Mouse (Mus musculus) adrenal gland, postnatal 4 days (tissue): ENCODE measurements at regions not wholly inside any gene's neighbourhood (a gene's known extent, or its start where the extent isn't known, plus 50 kb on each side); places are given as distances from the start of the nearest gene placed in this dataset.
"Not testable (repeated sequence)": the region's sequence is repeated elsewhere in the genome, so short reads cannot be mapped to it uniquely, and the experiment has no call there.

Experiments
- DNase-seq, 2 experiments: peaks; one replicate each; pipeline ENCODE4 v3.0.0; 2021 to 2022; ENCODE audit warnings: low spot score in 2 of 2, mixed read lengths in 2 of 2

DNA sequence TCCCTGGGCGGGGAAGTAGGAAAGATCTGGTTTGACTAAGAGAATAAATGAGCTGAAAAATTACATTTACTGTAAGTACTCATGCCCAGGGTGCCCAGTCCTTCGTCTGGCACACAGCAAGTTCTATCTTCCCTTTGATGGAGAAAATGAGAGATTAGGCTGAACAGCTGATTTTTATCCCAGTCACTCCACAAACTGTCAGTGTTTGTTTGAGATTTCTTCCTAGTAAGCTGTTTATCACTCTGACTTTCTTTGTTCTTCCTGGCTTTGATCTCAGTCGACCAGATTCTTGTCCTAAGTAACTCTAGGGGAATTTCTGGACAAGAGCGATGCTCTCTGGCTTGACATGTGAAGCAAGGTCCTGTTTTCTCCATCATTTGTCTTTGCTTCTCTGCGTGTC lies 710.3 kb upstream of the Nr2f1 start:
- no peak for DNase-seq

DNA sequence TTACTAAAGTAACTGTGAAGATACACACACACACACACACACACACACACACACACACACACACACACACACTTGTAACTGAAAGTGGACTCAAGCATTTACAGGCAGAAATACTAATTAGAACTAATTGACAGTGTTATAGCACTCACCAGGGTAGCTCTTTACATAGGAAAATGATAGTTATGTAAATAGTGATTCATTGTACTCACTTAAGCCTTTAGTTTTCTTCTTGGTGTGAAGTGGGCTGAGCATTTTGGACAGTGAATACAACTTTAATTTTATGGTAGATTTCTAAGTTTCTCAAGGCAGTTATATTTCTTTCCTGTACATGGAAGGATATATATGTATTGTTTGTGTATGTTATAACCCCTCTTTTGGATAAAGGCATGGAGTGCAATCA lies 704.5 kb upstream of the Nr2f1 start:
- DNase-seq = no peak

DNA sequence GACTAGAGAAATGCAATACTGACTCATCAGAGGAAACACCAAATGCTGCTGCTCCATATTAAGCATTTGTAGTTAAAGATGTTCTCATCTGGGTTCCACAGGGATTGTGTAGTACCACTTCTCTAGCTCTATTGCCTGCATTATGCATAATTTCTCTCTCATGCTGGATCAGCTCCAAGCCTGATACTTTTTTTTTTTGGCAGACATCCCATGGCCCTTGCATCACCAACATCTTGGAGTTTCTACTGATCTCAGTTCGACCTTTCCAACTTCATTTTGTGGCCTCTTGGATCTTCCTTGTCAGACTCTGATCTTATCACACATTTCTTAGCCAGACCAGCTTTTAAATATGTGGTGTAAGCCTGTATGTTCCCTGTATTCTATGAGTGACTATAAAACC lies 701.1 kb upstream of the Nr2f1 start:
- DNase-seq = no peak

DNA sequence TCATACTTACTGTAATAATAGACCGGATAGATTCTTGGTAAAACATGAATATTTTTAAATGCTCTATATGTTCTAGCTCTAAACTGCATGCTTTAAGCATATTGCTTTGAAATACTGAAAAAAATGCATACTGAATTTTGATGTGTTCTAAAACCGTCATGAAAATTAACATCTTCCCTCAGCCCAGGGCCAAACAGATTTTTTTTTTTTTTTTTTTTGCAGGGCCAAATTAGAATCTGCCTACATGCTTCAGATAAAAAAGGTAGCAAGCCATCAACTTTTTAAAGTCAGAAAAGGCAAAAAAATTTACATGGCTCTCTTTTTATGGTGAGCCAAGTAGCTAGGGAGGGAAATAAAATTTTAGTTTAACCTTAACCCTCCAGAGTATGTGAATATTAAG lies 692.7 kb upstream of the Nr2f1 start:
- no peak for DNase-seq

DNA sequence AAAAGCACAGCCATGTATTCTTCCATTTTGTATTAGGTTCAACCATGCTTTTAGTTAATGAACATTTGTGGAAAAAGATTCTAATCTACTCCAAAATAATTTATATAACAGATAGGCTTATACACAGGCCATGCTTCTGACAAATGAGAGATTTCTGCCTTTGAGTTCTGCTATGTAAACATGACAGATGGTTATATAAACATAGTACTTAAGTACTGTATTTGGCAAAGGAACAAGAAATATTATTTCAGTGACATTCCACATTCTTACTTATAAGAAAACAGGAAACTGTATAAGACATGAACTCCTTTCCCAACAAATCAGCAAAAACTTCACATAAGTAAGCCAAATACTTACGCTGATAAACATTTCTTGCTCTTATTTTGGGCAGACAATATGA lies 683.5 kb upstream of the Nr2f1 start:
- no peak for DNase-seq

DNA sequence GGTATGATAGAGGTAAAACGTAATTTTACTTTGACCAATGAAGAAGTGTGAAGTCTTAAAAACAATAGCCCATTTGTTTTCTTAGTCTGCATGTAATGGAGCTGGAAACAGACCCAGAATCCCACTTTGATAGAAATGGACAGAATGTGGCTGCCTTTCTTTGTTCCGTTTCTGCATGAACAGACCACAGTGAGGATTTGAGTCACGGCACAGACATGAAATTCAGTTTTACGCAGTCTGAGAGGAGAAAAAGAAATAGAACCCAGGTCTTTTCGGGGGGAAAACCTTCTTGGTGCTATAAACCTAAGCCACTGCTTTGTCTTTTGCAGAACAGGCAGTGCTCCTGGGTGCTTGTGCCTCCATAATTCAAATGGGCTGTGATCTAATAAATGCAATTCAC lies 673.0 kb upstream of the Nr2f1 start:
- DNase-seq = no peak

DNA sequence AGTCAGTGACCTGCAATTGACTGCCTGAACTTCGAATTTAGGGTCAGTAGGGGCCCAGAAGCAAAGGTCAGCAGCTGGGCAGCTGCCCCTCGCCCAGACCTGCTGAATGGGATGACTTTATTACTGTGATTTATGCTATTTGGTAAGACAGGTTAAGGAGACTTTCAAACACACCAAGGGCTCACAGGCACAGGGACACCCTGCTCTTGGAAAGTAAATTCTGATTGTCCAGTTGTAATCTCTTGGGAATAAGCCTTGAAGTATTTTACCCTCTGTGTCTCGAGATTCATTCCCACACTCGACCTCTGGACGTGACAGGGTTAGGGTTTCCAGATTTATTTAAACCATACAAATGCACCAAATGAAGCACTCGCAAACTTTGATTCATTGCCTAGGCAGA lies 672.4 kb upstream of the Nr2f1 start:
- DNase-seq = no peak

DNA sequence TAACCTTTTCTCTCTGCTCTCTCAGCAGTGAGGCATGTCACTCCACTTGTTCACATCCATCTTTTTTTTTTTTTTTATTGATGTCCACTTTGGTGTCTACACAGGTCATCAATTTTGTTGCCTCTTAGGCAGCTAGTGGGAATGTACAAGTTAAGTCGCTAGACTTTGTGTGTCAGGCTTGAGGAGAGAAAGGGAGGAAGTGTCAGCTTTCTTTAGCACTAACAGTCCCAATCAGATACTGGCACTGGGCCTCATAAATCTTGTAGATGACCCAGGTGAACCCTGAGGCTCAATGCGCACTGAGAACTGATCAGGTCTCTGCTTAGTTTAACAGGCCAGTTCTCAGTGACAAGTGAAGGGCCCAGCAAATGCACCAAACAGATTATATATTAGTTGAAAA lies 671.7 kb upstream of the Nr2f1 start:
- no peak for DNase-seq

DNA sequence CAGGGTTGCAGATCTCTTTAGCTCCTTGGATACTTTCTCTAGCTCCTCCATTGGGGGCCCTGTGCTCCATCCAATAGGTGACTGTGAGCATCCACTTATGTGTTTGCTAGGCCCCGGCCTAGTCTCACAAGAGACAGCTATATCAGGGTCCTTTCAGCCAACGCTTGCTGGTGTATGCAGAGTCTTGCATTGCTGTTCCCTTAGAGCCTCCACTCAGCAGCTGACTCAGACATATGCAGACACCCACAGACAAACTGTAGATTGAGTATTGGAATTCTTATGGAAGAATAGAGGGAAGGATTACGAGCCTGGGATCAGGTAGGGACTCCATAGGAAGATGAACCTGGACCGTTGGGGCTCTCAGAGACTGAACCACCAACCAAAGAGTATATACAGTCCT lies 624.8 kb upstream of the Nr2f1 start:
- not testable (repeated sequence) for DNase-seq

DNA sequence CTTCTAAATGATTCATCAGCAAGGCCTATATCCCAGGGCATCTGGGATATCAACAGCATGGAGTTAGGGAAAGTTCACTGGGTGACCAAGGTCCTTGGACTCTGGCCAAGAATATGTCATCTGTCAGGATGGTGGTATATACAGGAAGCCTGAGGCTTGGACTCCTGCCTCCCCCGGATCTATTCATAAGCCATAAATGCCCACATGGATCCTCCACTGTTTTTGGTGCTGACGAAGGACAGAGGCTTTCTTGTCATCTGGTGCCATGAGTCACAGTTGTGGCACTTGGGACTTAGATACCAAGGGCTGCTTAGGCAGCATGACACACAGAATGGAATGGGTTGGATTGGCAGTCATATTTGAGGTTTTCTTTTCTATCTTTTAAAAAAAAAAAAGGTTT lies 610.1 kb upstream of the Nr2f1 start:
- peak in 1 of 2 experiments; percentile 9 for DNase-seq

DNA sequence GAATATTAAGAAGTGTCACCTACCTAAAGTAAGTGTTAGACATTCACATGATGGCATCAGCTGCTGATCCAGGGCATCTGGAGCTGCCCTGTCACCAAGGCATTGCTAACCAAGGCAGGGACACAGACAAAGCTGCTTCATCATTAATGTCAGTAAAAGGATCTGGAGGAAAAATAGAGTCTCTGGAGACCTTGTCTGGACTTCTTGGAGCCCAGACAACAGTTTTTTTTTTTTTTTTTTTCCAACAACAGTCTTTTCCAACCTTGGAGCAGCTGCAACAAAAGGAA lies 603.2 kb upstream of the Nr2f1 start:
- DNase-seq = no peak

DNA sequence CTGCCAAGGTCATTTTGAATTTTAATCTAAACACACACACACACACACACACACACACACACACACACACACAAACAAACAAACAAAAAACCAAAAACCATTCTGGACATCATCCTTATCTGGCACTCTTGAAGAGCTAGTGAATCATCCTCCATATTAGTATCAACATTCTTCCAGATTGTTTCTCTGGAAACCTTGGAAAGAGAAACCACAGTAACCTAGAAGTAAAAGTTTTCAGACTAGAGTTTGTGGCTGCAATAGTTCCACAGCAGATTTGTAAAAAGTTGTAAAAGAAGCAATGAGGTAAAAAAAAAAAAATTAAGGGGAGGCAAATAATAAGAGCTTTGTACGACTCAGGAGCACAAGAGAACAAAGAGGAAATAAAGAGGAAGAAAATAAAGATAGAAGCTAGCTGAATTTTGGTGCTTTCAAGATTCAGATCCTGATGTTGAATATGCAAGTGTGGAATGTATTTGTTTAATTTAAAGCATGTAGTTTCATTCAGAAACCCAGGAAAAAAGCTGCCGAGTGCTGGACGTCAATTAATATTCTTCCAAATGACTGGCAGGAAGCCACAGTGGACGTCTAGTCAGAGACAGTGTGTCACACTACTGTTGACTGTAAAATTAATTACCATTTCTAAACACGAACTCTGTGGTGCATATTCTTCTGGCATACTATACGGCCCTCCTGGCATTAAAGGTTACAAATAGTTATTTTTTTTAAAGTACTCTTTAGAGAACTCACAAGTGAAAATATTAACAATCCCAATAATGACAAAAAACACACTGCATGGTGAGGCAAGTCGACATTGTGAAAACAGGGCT lies 602.7 kb upstream of the Nr2f1 start:
- no peak for DNase-seq

DNA sequence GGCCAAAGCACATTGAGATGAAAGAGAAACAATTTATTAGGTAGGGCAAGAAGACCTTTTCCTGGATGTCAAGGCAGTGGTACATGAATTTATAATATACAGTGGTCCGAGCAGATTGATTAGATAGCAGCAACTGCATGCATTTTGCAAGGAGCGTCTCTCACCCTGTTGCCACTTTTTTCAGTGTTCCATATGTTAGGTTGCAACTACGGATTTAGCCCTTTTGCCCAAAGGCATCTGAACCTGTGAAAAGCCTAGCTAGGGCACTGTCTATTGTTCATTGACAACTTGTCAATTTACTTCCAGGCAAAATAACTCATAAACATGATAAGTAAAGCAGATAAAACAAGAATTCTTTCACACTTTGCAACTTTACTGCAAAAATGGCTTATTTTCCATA lies 600.1 kb upstream of the Nr2f1 start:
- DNase-seq = no peak

DNA sequence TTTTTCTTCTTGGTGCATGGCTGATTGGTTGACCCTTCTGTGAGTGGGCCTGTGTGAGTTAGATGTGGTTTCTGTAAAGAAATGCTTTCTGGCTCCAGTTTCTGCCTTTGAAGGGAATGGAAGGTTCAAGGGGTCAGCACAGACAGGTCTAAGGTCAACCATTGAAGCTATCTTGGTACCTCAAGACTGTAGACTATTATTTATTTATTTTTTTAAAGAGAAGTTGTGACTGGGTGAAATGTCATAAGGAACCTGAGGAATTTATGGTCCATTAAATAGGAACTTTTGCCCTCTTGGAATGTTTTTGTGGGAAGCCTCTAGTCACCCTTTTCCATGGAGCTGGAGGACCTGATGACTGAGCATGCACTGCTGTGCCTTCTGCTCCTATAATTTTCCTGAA lies 595.7 kb upstream of the Nr2f1 start:
- DNase-seq = no peak

DNA sequence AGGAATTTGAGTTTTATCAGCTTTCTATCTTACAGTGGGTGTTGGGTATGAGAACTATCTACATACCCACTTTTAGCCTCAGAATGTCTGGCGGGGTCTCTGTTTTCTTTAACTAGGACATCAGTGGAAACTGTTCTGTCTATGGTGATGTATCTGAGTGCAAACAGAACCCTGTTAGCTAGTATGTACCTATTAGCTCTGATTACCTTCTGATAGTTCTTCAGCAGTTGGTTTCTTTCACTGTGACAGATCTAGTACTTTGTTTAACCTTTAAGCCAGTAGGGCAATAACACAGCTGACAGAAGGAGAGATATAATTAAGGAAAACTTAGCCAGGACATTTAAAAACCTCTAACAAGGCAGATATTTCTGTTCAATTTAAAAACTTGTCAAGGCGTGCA lies 584.7 kb upstream of the Nr2f1 start:
- no peak for DNase-seq

DNA sequence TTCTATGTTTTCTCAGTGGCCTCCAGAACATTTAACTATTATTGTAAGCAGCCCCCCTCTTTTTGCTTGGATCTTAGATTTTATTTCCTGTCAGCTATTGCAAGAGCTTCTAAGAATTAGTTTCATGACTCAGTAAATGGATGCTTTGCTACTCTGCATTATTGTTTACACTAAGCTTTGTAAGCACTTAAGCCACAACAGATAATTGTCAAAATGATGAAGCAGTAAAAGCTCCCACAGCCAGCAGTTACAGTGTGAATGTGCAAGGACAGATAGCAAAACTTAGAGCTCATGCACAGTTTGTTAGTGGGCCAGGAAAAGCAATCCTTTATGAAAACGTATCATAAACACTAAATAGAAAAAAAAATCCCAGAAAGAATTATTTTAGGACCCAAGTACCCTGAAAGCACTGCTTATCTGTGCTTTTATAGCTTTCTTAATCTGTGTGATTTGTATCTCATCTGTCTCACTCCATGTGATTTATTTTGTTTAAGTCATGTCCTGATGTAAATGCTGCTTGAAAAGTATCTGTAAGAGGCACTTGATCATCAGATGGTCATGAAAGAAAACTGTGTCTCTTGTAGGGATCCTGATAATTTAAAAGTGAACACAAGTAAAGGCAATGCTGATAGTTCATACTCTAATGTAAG lies 584.2 kb upstream of the Nr2f1 start:
- no peak for DNase-seq
